Mouse (Mus musculus) MEL (cell line): Measurements from ENCODE around the gene Boll.
A peak's percentile ranks its signal among the peaks of the same experiment; 100 is the strongest.

ENCODE experiments used
- CTCF ChIP-seq, 3 experiments: IDR thresholded peaks in 2 of 3; conservative IDR thresholded peaks in 1 of 3; 2 replicates each; pipeline ENCODE4 v1.5.1; 2011 to 2012; ENCODE audit warnings: low read length in 3 of 3, low read depth in 2 of 3, mild to moderate bottlenecking in 2 of 3, improper control_type of control experiment in 1 of 3, inconsistent platforms in 1 of 3, mixed read lengths in 1 of 3, moderate library complexity in 1 of 3; ENCODE audit not compliant: control insufficient read depth in 1 of 3, insufficient read depth in 1 of 3, poor library complexity in 1 of 3, severe bottlenecking in 1 of 3
- ELF1 ChIP-seq: IDR thresholded peaks from 2 replicates; pipeline ENCODE4 v1.6.1; 2014; ENCODE audit warnings: low read depth, mild to moderate bottlenecking, inconsistent platforms, low read length, improper control_type of control experiment, moderate library complexity
- EP300 ChIP-seq, 2 experiments: IDR thresholded peaks; 2 replicates each; pipeline ENCODE4 v1.6.1; 2011; ENCODE audit warnings: improper control_type of control experiment in 2 of 2, low read length in 2 of 2, low read depth in 1 of 2, mild to moderate bottlenecking in 1 of 2
- GABPA ChIP-seq: IDR thresholded peaks from 2 replicates; pipeline ENCODE4 v1.6.1; 2012; ENCODE audit warnings: low read depth, mild to moderate bottlenecking, inconsistent platforms, low read length, improper control_type of control experiment, moderate library complexity
- GATA1 ChIP-seq: IDR thresholded peaks from 2 replicates; pipeline ENCODE4 v1.6.1; 2011; ENCODE audit warnings: low read depth, low read length, improper control_type of control experiment
- JUND ChIP-seq: IDR thresholded peaks from 2 replicates; pipeline ENCODE4 v1.6.1; 2011; ENCODE audit warnings: low read depth, mild to moderate bottlenecking, improper control_type of control experiment, low read length
- MAFK ChIP-seq: IDR thresholded peaks from 2 replicates; pipeline ENCODE4 v1.6.1; 2011; ENCODE audit warnings: low read depth, mild to moderate bottlenecking, low read length, improper control_type of control experiment, borderline replicate concordance
- POLR2AphosphoS2 ChIP-seq: IDR thresholded peaks from 2 replicates; pipeline ENCODE4 v1.6.1; 2011; ENCODE audit warnings: low read length, improper control_type of control experiment
- ZC3H11A ChIP-seq: IDR thresholded peaks from 2 replicates; pipeline ENCODE4 v1.6.1; 2012; ENCODE audit warnings: low read depth, mild to moderate bottlenecking, inconsistent platforms, low read length, improper control_type of control experiment
- ZKSCAN1 ChIP-seq: IDR thresholded peaks from 2 replicates; pipeline ENCODE4 v1.6.1; 2012; ENCODE audit warnings: low read depth, mild to moderate bottlenecking, inconsistent platforms, low read length, improper control_type of control experiment, moderate library complexity
- ZNF384 ChIP-seq: IDR thresholded peaks from 2 replicates; pipeline ENCODE4 v1.6.1; 2012; ENCODE audit warnings: low read depth, mild to moderate bottlenecking, inconsistent platforms, low read length, improper control_type of control experiment

- TF ChIP-seq CTCF (IDR thresholded peaks at IDR 0.05 in 2 of 3, conservative IDR thresholded peaks at IDR 0.05 in 1 of 3; ENCODE audit: control insufficient read depth in 1 of 3, insufficient read depth in 1 of 3, low read depth in 2 of 3, low read length in 3 of 3, poor library complexity in 1 of 3, severe bottlenecking in 1 of 3) (peak; percentile 2 to 72 (median 15); a peak in 2 of 6 replicates), JUND (no peak), ZC3H11A (0 out of 2 replicates have a peak, but pooled peaks have one; percentile 9), ZNF384 (no peak), POLR2AphosphoS2 (no peak), EP300 (IDR thresholded peaks at IDR 0.05; ENCODE audit: low read depth in 1 of 2, low read length in 2 of 2) (no peak), GATA1 (no peak), MAFK (no peak), ZKSCAN1 (no peak), ELF1 (peak; percentile 73; the same call in 1 of the 2 replicates), GABPA (no peak)
These were observed 97.8 kb downstream of the Boll start for GRCm38 (mm10) chr1:55265447-55265846.
